Mouse (Mus musculus) kidney, adult 8-10 months (tissue): ENCODE results near the gene Gm49416.
"Not testable (repeated sequence)": the region's sequence is repeated elsewhere in the genome, so short reads cannot be mapped to it uniquely, and the experiment has no call there.

Source experiments
- DNase-seq, 2 experiments: peaks; one replicate each; pipeline ENCODE4 v3.0.0; 2022

Gm49416 gene

GRCm38 (mm10) chr19:8888511-8889385, at the start of gene Gm49416, which contains the start of gene 1810009A15Rik:
Gene Gm49416, plus strand, starts transcription at chr19:8888926.
Gene 1810009A15Rik, plus strand, starts transcription at chr19:8888853.
- peak; percentile 94 to 95 for DNase-seq

GRCm38 (mm10) chr19:8839103-8839907, 49.4 kb upstream of the Gm49416 start, which contains the start of gene Gng3:
Gene Gng3, minus strand, starts transcription at chr19:8839194.
- no peak for DNase-seq

GRCm38 (mm10) chr19:8839908-8840791, 48.6 kb upstream of the Gm49416 start:
- peak; percentile 79 to 86 for DNase-seq

- DNase-seq = no peak
These were observed 47.7 kb upstream of the Gm49416 start for GRCm38 (mm10) chr19:8841012-8841411.

- DNase-seq = no peak
These were observed 45.8 kb upstream of the Gm49416 start for GRCm38 (mm10) chr19:8842961-8843360.

- peak; percentile 60 to 78 for DNase-seq
These were observed 44.2 kb upstream of the Gm49416 start for GRCm38 (mm10) chr19:8844371-8845129.

GRCm38 (mm10) chr19:8848356-8848755, 40.4 kb upstream of the Gm49416 start:
- no peak for DNase-seq

- no peak for DNase-seq
These were observed 38.3 kb upstream of the Gm49416 start, which contains the start of gene Lrrn4cl for GRCm38 (mm10) chr19:8850402-8850901. Gene Lrrn4cl, plus strand, starts transcription at chr19:8850768.

GRCm38 (mm10) chr19:8851639-8852038, 37.1 kb upstream of the Gm49416 start:
- no peak for DNase-seq

GRCm38 (mm10) chr19:8852236-8852928, 36.3 kb upstream of the Gm49416 start:
- no peak for DNase-seq

- no peak for DNase-seq
These were observed 35.6 kb upstream of the Gm49416 start for GRCm38 (mm10) chr19:8853117-8853516.

- DNase-seq = peak; percentile 52 to 64
These were observed 31.0 kb upstream of the Gm49416 start for GRCm38 (mm10) chr19:8857689-8858088.

- DNase-seq = no peak
These were observed 29.7 kb upstream of the Gm49416 start for GRCm38 (mm10) chr19:8859018-8859417.

- no peak for DNase-seq
These were observed 24.5 kb upstream of the Gm49416 start for GRCm38 (mm10) chr19:8864265-8864664.

- DNase-seq = not testable (repeated sequence)
These were observed 18.3 kb upstream of the Gm49416 start for GRCm38 (mm10) chr19:8870381-8870780.

GRCm38 (mm10) chr19:8870838-8871237, 17.9 kb upstream of the Gm49416 start:
- DNase-seq = no peak

- DNase-seq = peak; percentile 98
These were observed 17.2 kb upstream of the Gm49416 start, which contains the start of gene Ubxn1 for GRCm38 (mm10) chr19:8871267-8872186. Gene Ubxn1, plus strand, starts transcription at chr19:8871496.

- DNase-seq = no peak
These were observed 16.4 kb upstream of the Gm49416 start for GRCm38 (mm10) chr19:8872266-8872840.

GRCm38 (mm10) chr19:8875031-8875430, 13.7 kb upstream of the Gm49416 start:
- no peak for DNase-seq
